In the genomic region with DNA sequence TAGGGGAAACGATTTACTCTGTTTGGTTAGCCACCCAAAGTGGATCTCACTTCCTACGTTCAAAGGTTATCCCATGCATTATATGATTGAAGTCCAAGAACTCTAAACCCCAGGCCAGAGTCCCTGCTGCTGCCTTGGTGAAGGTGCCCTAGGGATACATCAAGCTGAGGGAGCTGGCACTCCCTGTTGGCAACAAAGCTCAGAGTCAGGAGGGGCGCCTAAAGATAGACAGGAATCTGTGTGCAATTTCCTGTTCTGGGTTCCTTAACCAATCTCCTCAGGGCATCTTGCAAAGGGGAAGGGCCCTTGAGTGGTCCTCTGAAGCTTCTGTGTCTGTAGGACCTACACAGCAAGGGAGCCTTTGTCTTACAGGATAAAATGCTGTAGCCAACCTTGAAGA, we compare ENCODE assay signal across 18 mouse cellular contexts. TPM values are rescaled to one million over a fixed set of nuclear protein-coding genes. Genes with fewer than 3 reads are reported as not detected.
DNase-seq lines count a peak whose midpoint lies in the region; ATAC-seq and TF ChIP-seq lines count a peak whose summit lies in the region.
"Had no signal": no experiment of that assay in that cellular context is flagged by ENCODE, and none has a peak within 500 bp of the region (broad histone marks: within the 10 kb centered on the region; RNA-seq: fewer than 3 reads in every experiment).

No protein-coding gene starts in this region.

- intact Hi-C loops in gastrocnemius, adult 2 months (cut with DNase I) = no loop called here

- ATAC-seq in hematopoietic stem cell, adult 5-6 weeks (replicated peaks in 1 of 2; ENCODE audit: insufficient read depth in 1 of 2, low FRiP score in 2 of 2, low TSS enrichment in 1 of 2, low read depth in 1 of 2, poor library complexity in 2 of 2, severe bottlenecking in 2 of 2) = peak; percentile 57 to 80
- ATAC-seq in liver, embryonic 11.5 days (replicated peaks; ENCODE audit: low FRiP score) = no peak; the same call in 1 of the 2 replicates

- H3K27me3 ChIP-seq in liver, embryonic 11.5 days (replicated peaks; ENCODE audit: control insufficient read depth, insufficient read depth, low read length) = no peaks in the 10 kb centered on the region
- H3K27me3 ChIP-seq: CH12.LX; liver, embryonic 15.5 days; neural tube, embryonic 12.5 days had no signal

- no peak overlapping the region for H3K9ac ChIP-seq in liver, embryonic 11.5 days (ENCODE audit: low read depth, low read length)
- H3K9ac ChIP-seq: liver, embryonic 15.5 days; neural tube, embryonic 12.5 days had no signal

- no peak overlapping the region for H3K4me2 ChIP-seq in liver, embryonic 11.5 days
- H3K4me2 ChIP-seq: liver, embryonic 15.5 days; neural tube, embryonic 12.5 days had no signal

- H3K36me3 ChIP-seq in liver, embryonic 11.5 days (ENCODE audit: control insufficient read depth, insufficient read depth, low read length) = no peaks in the 10 kb centered on the region

- H3K4me3 ChIP-seq in gastrocnemius, adult 2 months = no peak overlapping the region
- H3K4me3 ChIP-seq in liver, embryonic 11.5 days (ENCODE audit: low read depth, low read length) = no peak overlapping the region
- H3K4me3 ChIP-seq: embryonic facial prominence, embryonic 10.5 days; liver, embryonic 15.5 days; midbrain, embryonic 10.5 days; neural tube, embryonic 12.5 days had no signal

- H3K9me3 ChIP-seq in liver, embryonic 11.5 days (ENCODE audit: control insufficient read depth, low read length) = no peaks in the 10 kb centered on the region
- H3K9me3 ChIP-seq: embryonic facial prominence, embryonic 10.5 days; liver, embryonic 15.5 days; midbrain, embryonic 10.5 days; neural tube, embryonic 12.5 days had no signal

- WGBS in liver, embryonic 11.5 days = 69% methylated on average over 3 of the region's 3 CpGs

- no peaks in the 10 kb centered on the region for H3K4me1 ChIP-seq in liver, embryonic 11.5 days (replicated peaks; ENCODE audit: control insufficient read depth, insufficient read depth, low read length)
- H3K4me1 ChIP-seq: midbrain, embryonic 10.5 days; neural tube, embryonic 12.5 days had no signal

- H3K27ac ChIP-seq in gastrocnemius, adult 2 months = peak overlapping the region; percentile 97
- H3K27ac ChIP-seq in liver, embryonic 11.5 days (ENCODE audit: low read depth, low read length) = no peak overlapping the region
- H3K27ac ChIP-seq: embryonic facial prominence, embryonic 10.5 days; kidney, postnatal 0 days; liver, embryonic 15.5 days; midbrain, embryonic 10.5 days; neural tube, embryonic 12.5 days had no signal

- TF ChIP-seq CTCF in gastrocnemius, adult 2 months (IDR thresholded peaks at IDR 0.05) = no peak

- DNase-seq in gastrocnemius, adult 2 months = peak; percentile 65
- no peak for DNase-seq in gastrocnemius, postnatal 25 days
- DNase-seq in layer of hippocampus, adult 9-11 months = peak; percentile 17
- DNase-seq in layer of hippocampus, postnatal 36 days = no peak
- DNase-seq in cerebellum, adult 9-10 months = no peak
- DNase-seq in liver, embryonic 11.5 days (ENCODE audit: low spot score) = no peak
- DNase-seq: adrenal gland, postnatal 25 days; cerebellum, adult 11-12 months; kidney, adult 18-20 months; lung, postnatal 10 days; thymus, postnatal 14 days had no signal

RNA-seq across cellular contexts. Expression of a gene that starts 22.0 kb away (rescaled TPM):
- 10 to 100 TPM; 38.0 to 47.7 TPM for total RNA-seq in gastrocnemius, adult 2 months (2021)
- total RNA-seq in gastrocnemius, postnatal 25 days (2021) = 10 to 100 TPM; 25.4 to 27.8 TPM
- total RNA-seq in layer of hippocampus, postnatal 36 days (2021) = 1 to 10 TPM; 3.4 to 5.1 TPM
- total RNA-seq in hematopoietic stem cell, adult 5-6 weeks (2017) = 53.7 and 75.2 TPM in 2 replicates
- 46.8 and 50.6 TPM in 2 replicates for polyA plus RNA-seq in liver, embryonic 11.5 days (2014; fragmentation: Nextera tagmentation; extraction: Ambion mirVana)

Comparison
In these comparisons a context has a peak if more than half of its experiments do, and no peak if none do; other contexts are left out.
1. DNase-seq: peak in gastrocnemius, adult 2 months (single experiment) and layer of hippocampus, adult 9-11 months (single experiment); none in gastrocnemius, postnatal 25 days (single experiment), layer of hippocampus, postnatal 36 days (0 of 2), cerebellum, adult 9-10 months (single experiment) and liver, embryonic 11.5 days (single experiment).